Mouse (Mus musculus) stomach, embryonic 16.5 days (tissue): ENCODE data around the gene Ube2i. TPM values are rescaled to one million over a fixed set of nuclear protein-coding genes. Genes with fewer than 3 reads are reported as not detected.

Experiments used
- ATAC-seq: fragments of 200-750 bp; cut with Nextera tagmentation; 2 replicates; pipeline ENCODE4 v1.8.0; 2017; ENCODE audit warnings: moderate number of reproducible peaks, moderate TSS enrichment; ENCODE audit not compliant: insufficient read depth, low FRiP score
- H3K27ac ChIP-seq: fragments of 300-500 bp; sonication (generic); 2 replicates; pipeline ENCODE4 v1.5.1; 2014; ENCODE audit warnings: low read length
- H3K27me3 ChIP-seq: fragments of 300-500 bp; sonication (generic); 2 replicates; pipeline ENCODE4 v1.6.1; 2014; ENCODE audit warnings: low read length, control low read depth, mixed read lengths; ENCODE audit not compliant: control insufficient read depth, insufficient read depth
- H3K36me3 ChIP-seq: fragments of 300-500 bp; sonication (generic); 2 replicates; pipeline ENCODE4 v1.6.1; 2014; ENCODE audit warnings: low read length; ENCODE audit not compliant: control insufficient read depth, insufficient read depth
- H3K4me1 ChIP-seq: fragments of 300-500 bp; sonication (generic); 2 replicates; pipeline ENCODE4 v1.6.1; 2014; ENCODE audit warnings: low read length, control low read depth, mixed read lengths; ENCODE audit not compliant: control insufficient read depth, insufficient read depth
- H3K4me2 ChIP-seq: fragments of 300-500 bp; sonication (generic); 2 replicates; pipeline ENCODE4 v1.6.1; 2014; ENCODE audit warnings: low read depth, low read length, mixed read lengths
- H3K4me3 ChIP-seq: fragments of 300-500 bp; sonication (generic); replicated peaks from 2 replicates; pipeline ENCODE4 v1.5.1; 2014; ENCODE audit warnings: mild to moderate bottlenecking, low read length
- H3K9ac ChIP-seq: fragments of 300-500 bp; sonication (generic); 2 replicates; pipeline ENCODE4 v1.6.1; 2014; ENCODE audit warnings: low read length
- H3K9me3 ChIP-seq: fragments of 300-500 bp; sonication (generic); replicated peaks from 2 replicates; pipeline ENCODE4 v1.6.1; 2016; ENCODE audit warnings: low read length, control low read depth; ENCODE audit not compliant: control insufficient read depth
- WGBS: fragments of 180-500 bp; shearing (Covaris S2); extraction: QIAGEN DNeasy Blood & Tissue Kit; methylation state at CpG from one replicate; pipeline ENCODE4 v1.1.7; 2014; 5-methylcytosine and 5-hydroxymethylcytosine counted together
- polyA plus RNA-seq: library from polyadenylated mRNA; unstranded; fragments of >200 nt; fragmentation: Nextera tagmentation; extraction: Ambion mirVana; gene quantifications from 2 replicates; pipeline ENCODE4 v1.2.1, GENCODE M21; 2015

The Ube2i gene
- polyA plus RNA-seq, 1 experiment from 2014 or later: 478 TPM

DNA sequence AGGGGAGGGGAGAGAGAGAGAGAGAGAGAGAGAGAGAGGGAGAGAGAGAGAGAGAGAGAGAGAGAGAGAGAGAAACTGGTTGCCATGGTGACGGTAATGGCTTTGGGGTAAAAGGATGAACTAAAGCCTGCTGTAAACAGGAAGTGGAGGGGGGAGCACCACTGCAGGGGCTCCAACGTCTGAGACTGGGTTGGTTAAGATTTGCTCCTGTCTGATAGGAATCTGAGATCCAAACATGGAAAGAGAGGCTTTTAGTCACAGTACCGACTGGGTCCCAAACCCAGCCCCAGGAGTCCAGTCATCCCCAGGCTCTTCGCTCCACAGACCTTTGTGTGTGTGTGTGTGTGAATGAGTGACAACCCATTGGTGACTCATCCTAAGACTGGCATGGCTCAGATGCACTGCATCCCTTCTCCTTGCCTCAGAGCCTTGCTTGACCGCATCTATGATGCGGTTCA, 16.6 kb downstream of the Ube2i start:
- Histone ChIP-seq H3K36me3 (peaks cover 3% of the 10 kb centered on the region), H3K4me3 (no peak overlapping the region), H3K27me3 (peaks cover 5% of the 10 kb centered on the region; the same call in 1 of the 2 replicates), H3K9ac (0 out of 2 replicates have a peak overlapping the region, but pooled peaks have one; percentile 7), H3K27ac (no peak overlapping the region), H3K4me1 (peaks cover 15% of the 10 kb centered on the region; the same call in 1 of the 2 replicates), H3K9me3 (no peaks in the 10 kb centered on the region), H3K4me2 (no peak overlapping the region)
- WGBS: 43% methylated on average over 6 of the region's 6 CpGs
- no peak for ATAC-seq

- peak within 1 kb of the TSS; percentile 64 for H3K4me2 ChIP-seq
- no peak within 1 kb of the TSS for H3K27ac ChIP-seq
- WGBS: 4% methylated on average over 34 of the region's 35 CpGs
- H3K4me3 ChIP-seq: peak within 1 kb of the TSS; percentile 44
- no peaks in the 10 kb centered on the region for H3K36me3 ChIP-seq
- H3K9me3 ChIP-seq: no peaks in the 10 kb centered on the region
- ATAC-seq: peak; percentile 39; the same call in 1 of the 2 replicates
- peak within 1 kb of the TSS; percentile 64 for H3K9ac ChIP-seq
- H3K27me3 ChIP-seq: peaks cover 5% of the 10 kb centered on the region; the same call in 1 of the 2 replicates
- peaks cover 15% of the 10 kb centered on the region; the same call in 1 of the 2 replicates for H3K4me1 ChIP-seq
These were observed 18.2 kb downstream of the Ube2i start, which contains the start of gene Baiap3 for GRCm38 (mm10) chr17:25256140-25256754. Gene Baiap3, minus strand, starts transcription at chr17:25256364.

- Histone ChIP-seq H3K27ac (no peak overlapping the region), H3K4me1 (peaks cover 15% of the 10 kb centered on the region; the same call in 1 of the 2 replicates), H3K4me3 (no peak overlapping the region), H3K27me3 (peaks cover 5% of the 10 kb centered on the region; the same call in 1 of the 2 replicates), H3K4me2 (no peak overlapping the region; the same call in 1 of the 2 replicates), H3K36me3 (no peaks in the 10 kb centered on the region), H3K9me3 (no peaks in the 10 kb centered on the region), H3K9ac (no peak overlapping the region)
- whole genome bisulfite sequencing: 54% methylated on average over 2 of the region's 2 CpGs
- no peak for ATAC-seq
These were observed 19.3 kb downstream of the Ube2i start for GRCm38 (mm10) chr17:25255110-25255509.

GRCm38 (mm10) chr17:25253760-25254159, 20.7 kb downstream of the Ube2i start:
- Histone ChIP-seq H3K4me2 (no peak overlapping the region), H3K27me3 (peaks cover 5% of the 10 kb centered on the region; the same call in 1 of the 2 replicates), H3K36me3 (no peaks in the 10 kb centered on the region), H3K27ac (no peak overlapping the region), H3K9ac (no peak overlapping the region), H3K4me3 (no peak overlapping the region), H3K9me3 (no peaks in the 10 kb centered on the region), H3K4me1 (peaks cover 15% of the 10 kb centered on the region; the same call in 1 of the 2 replicates)
- WGBS: 19% methylated on average over 10 of the region's 10 CpGs
- no peak for ATAC-seq

GRCm38 (mm10) chr17:25252643-25253042, 21.8 kb downstream of the Ube2i start:
- no peak overlapping the region for H3K27ac ChIP-seq
- no peak overlapping the region for H3K4me3 ChIP-seq
- peaks cover 11% of the 10 kb centered on the region; the same call in 1 of the 2 replicates for H3K4me1 ChIP-seq
- no peak for ATAC-seq
- no peaks in the 10 kb centered on the region for H3K9me3 ChIP-seq
- WGBS: 50% methylated on average over 3 of the region's 3 CpGs
- H3K27me3 ChIP-seq: peaks cover 5% of the 10 kb centered on the region; the same call in 1 of the 2 replicates
- no peak overlapping the region for H3K9ac ChIP-seq
- H3K36me3 ChIP-seq: no peaks in the 10 kb centered on the region
- H3K4me2 ChIP-seq: no peak overlapping the region

- Histone ChIP-seq H3K9me3 (no peaks in the 10 kb centered on the region), H3K27ac (no peak overlapping the region), H3K4me1 (no peaks in the 10 kb centered on the region), H3K4me3 (no peak overlapping the region), H3K4me2 (no peak overlapping the region), H3K9ac (no peak overlapping the region), H3K27me3 (peaks cover 5% of the 10 kb centered on the region; the same call in 1 of the 2 replicates), H3K36me3 (no peaks in the 10 kb centered on the region)
- ATAC-seq: no peak
- WGBS: 79% methylated on average over 8 of the region's 8 CpGs
These were observed 24.1 kb downstream of the Ube2i start for GRCm38 (mm10) chr17:25250181-25250835.

- WGBS: 76% methylated on average over 18 of the region's 18 CpGs
- no peaks in the 10 kb centered on the region for H3K9me3 ChIP-seq
- no peaks in the 10 kb centered on the region for H3K4me1 ChIP-seq
- H3K27ac ChIP-seq: no peak overlapping the region
- H3K4me3 ChIP-seq: no peak overlapping the region
- ATAC-seq: no peak
- 0 out of 2 replicates have a peak, but pooled peaks cover 3% of the 10 kb centered on the region for H3K36me3 ChIP-seq
- H3K9ac ChIP-seq: no peak overlapping the region
- H3K4me2 ChIP-seq: no peak overlapping the region
- H3K27me3 ChIP-seq: no peaks in the 10 kb centered on the region
These were observed 26.2 kb downstream of the Ube2i start for GRCm38 (mm10) chr17:25248033-25248750.

DNA sequence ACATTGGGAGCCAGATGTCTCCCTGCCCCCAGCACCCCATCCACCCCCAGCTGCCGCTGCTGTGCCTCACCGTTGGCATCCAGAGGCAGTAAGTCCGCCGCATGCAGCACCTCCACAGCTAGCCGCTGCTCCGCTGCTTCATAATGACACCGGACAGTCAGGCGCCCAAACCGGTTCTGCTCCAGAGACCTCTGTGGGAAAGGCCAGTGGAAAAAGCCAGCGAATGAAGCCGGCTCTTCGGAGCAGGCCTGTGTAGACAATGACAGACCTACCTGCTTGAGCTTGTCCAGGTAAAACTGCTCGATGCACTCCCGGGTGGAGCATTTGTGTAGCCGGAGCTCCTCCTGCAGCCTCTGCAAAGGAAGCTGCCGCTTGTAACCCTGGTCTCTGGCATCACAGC, 30.2 kb downstream of the Ube2i start:
- 74% methylated on average over 16 of the region's 16 CpGs for WGBS
- Histone ChIP-seq H3K9ac (no peak overlapping the region), H3K4me2 (no peak overlapping the region), H3K36me3 (0 out of 2 replicates have a peak, but pooled peaks cover 9% of the 10 kb centered on the region), H3K27me3 (no peaks in the 10 kb centered on the region), H3K4me1 (peaks cover 12% of the 10 kb centered on the region), H3K27ac (no peak overlapping the region), H3K9me3 (no peaks in the 10 kb centered on the region), H3K4me3 (no peak overlapping the region)
- no peak for ATAC-seq
